Mouse (Mus musculus) adrenal gland, adult 10 weeks (tissue): ENCODE data around the gene Dock2. TPM values are rescaled to one million over a fixed set of nuclear protein-coding genes. Genes with fewer than 3 reads are reported as not detected.

Source experiments
- polyA plus RNA-seq: library from polyadenylated mRNA; stranded (reverse); fragments of 350-450 nt; fragmentation: Illumina TruSeq; extraction: RNeasy Lipid Tissue Mini Kit (QIAGEN cat#74804); gene quantifications from one replicate; pipeline ENCODE4 v1.2.3, GENCODE M21; 2014; ENCODE audit warnings: low read depth, low replicate concordance

The Dock2 gene
- polyA plus RNA-seq: 1.5 TPM

DNA sequence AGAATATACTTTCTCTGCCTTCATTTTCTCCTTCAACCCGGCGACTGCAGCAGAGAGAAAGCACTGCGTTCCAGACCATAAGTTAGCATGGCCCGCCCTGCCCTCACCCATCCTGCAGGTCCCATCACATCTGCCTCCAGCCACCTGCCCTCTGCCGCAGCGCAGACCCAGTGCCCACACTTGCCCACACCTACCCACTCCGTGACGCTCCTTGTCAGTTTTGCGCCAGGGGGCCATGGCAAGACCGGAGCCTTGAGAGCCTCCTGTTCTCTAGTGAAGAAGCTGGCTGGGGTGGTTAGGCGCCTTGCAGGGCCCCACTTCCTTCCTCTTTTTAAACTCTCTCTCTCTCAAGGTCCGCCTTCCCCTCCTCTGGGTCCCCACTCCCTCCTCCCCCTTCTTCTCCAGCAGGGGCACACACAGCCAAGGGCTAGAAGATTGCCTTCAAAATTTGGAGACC is at the start of gene Dock2:
Dock2 (minus strand) TSS at position 306 of the 457 bp plus-strand sequence.

DNA sequence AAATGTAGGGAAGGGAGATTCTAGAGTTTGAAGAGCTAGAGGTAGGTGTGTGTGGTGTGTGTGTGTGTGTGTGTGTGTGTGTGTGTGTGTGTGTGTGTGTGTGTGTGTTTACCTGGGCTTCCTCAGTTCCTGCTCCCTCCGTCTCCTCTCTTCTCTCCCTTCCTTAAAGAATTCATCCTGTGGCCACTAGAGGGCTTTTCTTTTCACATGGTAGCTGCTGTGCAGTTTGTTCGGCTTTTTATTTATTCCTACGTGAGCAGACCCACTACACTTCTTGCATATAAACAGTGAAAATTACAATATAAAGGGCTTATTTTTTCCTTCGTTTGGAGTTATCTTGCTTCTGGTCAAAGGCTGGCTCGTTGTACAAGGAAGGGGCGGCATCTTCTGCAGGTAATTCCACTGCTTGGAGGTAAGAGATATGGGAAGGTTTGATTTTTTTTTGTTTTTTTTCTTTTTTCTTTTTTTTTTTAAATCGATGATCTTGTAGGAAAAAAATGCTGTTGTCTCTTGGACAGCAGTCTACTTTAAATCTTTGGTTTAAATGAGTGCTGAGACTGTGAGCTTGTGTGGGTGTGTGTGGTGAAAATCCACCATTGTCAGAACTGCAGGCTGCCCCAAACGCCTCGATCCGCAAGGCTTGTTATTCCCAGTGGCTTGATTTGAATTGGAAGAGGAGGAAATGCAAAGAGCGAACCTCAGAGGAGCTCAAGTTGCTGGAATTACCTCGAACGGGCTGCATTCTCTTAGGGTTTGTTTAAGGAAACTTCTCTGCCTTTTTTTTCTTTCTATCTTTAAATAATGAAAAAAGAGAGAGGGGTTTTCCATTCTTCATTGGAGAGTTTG is 468.9 kb downstream of the Dock2 start, which contains the start of gene Fam196b:
Fam196b (plus strand) TSS at position 289 of the 846 bp plus-strand sequence.

DNA sequence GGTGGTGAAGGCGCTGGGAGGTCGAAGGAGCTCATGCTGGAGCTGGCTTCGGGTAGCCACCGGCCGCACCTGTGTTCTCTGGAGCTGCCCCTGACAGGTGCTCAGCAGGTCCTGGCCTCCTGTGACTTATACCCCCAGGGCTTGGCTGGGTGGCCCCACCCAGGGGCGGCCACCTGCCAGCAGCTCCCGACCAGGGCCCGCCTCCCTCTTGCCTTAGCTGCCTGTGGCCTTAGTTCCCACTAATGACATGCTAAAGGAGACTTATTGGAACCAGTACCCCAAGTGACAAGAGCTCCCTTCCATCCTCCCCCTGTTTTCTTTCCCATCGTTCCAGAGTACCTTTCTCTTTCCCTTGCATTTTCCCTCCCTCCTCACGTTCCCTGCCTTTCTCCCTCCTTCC is 575.7 kb downstream of the Dock2 start, which contains the start of gene Foxi1:
Foxi1 (minus strand) TSS at position 101 of the 400 bp plus-strand sequence.

Other genes with a start within 250 kb of the Dock2 start
- gene Spdl1, start 49.7 kb upstream of the Dock2 start, polyA plus RNA-seq: 1.9 TPM